Mouse (Mus musculus): ENCODE results near the gene Trp53bp2. TPM values are rescaled to one million over a fixed set of nuclear protein-coding genes. Genes with fewer than 3 reads are reported as not detected.

Gene Trp53bp2
- total and polyA plus RNA-seq, 2 experiments, result 5.0 to 7.2 TPM

- Histone ChIP-seq H3K79me2 (ENCODE audit: control insufficient read depth, insufficient read depth, low read length) (no peaks in the 10 kb centered on the region; the same call in 1 of the 2 replicates), H3K36me3 (ENCODE audit: control insufficient read depth, insufficient read depth, low read length) (peaks cover 45% of the 10 kb centered on the region), H3K9ac (ENCODE audit: low read depth, low read length) (no peak overlapping the region), H3K27me3 (ENCODE audit: control insufficient read depth, insufficient read depth, low read length) (no peaks in the 10 kb centered on the region), H3K4me1 (ENCODE audit: control insufficient read depth, insufficient read depth, low read length) (no peaks in the 10 kb centered on the region), H3K27ac (replicated peaks; ENCODE audit: insufficient read depth, low read depth, low read length) (no peak overlapping the region), H3K4me3 (ENCODE audit: insufficient read depth, low read depth, low read length) (no peak overlapping the region)
- DNase-seq (ENCODE audit: extremely low read depth, low read depth, low spot score), result no peak
- no peak for TF ChIP-seq POLR2A (IDR thresholded peaks at IDR 0.05; ENCODE audit: extremely low read depth, insufficient read depth, low read length)
- no peak for TF ChIP-seq CTCF (IDR thresholded peaks at IDR 0.05; ENCODE audit: low read depth, low read length)
- WGBS, result 87% methylated on average over 4 of the region's 4 CpGs
These were observed 43.5 kb downstream of the Trp53bp2 start for GRCm38 (mm10) chr1:182452473-182452872.

DNA sequence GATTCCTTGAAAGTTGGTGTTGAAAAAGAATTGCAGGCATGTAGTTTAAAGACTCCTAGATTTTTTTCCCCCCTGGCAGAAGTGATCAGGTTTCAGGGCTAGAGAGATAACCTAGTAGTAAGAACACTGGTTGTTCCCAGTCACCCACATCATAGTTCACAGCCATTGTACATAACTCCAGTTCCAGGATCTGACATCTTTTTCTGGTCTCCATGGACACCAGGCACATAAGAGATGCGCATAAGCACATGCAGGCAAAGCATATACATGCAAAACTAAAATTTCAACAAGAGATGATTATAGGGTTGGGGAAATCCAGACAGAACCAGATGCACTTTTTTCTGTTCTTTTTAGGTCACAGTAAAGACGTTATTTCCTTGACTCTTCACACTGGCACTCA, 46.1 kb downstream of the Trp53bp2 start:
- peaks cover 30% of the 10 kb centered on the region; the same call in 1 of the 2 replicates for H3K36me3 ChIP-seq (ENCODE audit: control insufficient read depth, insufficient read depth, low read length)
- no peak overlapping the region for H3K4me3 ChIP-seq (ENCODE audit: insufficient read depth, low read depth, low read length)
- H3K27me3 ChIP-seq (ENCODE audit: control insufficient read depth, insufficient read depth, low read length), result no peaks in the 10 kb centered on the region
- WGBS, result 94% methylated on average over 2 of the region's 2 CpGs
- no peak overlapping the region for H3K9ac ChIP-seq (ENCODE audit: low read depth, low read length)
- H3K4me1 ChIP-seq (ENCODE audit: control insufficient read depth, insufficient read depth, low read length), result peaks cover 4% of the 10 kb centered on the region
- no peak for DNase-seq (ENCODE audit: extremely low read depth, low read depth, low spot score)
- TF ChIP-seq POLR2A (IDR thresholded peaks at IDR 0.05; ENCODE audit: extremely low read depth, insufficient read depth, low read length) (no peak), CTCF (IDR thresholded peaks at IDR 0.05; ENCODE audit: low read depth, low read length) (no peak)
- no peaks in the 10 kb centered on the region; the same call in 1 of the 2 replicates for H3K79me2 ChIP-seq (ENCODE audit: control insufficient read depth, insufficient read depth, low read length)
- H3K27ac ChIP-seq (replicated peaks; ENCODE audit: insufficient read depth, low read depth, low read length), result no peak overlapping the region

- TF ChIP-seq POLR2A (IDR thresholded peaks at IDR 0.05; ENCODE audit: extremely low read depth, insufficient read depth, low read length), result no peak
- TF ChIP-seq CTCF (IDR thresholded peaks at IDR 0.05; ENCODE audit: low read depth, low read length), result no peak
- Histone ChIP-seq H3K9ac (ENCODE audit: low read depth, low read length) (no peak overlapping the region), H3K4me3 (ENCODE audit: insufficient read depth, low read depth, low read length) (no peak overlapping the region), H3K4me1 (ENCODE audit: control insufficient read depth, insufficient read depth, low read length) (peaks cover 16% of the 10 kb centered on the region), H3K36me3 (ENCODE audit: control insufficient read depth, insufficient read depth, low read length) (peaks cover 22% of the 10 kb centered on the region; the same call in 1 of the 2 replicates), H3K27ac (replicated peaks; ENCODE audit: insufficient read depth, low read depth, low read length) (no peak overlapping the region), H3K79me2 (ENCODE audit: control insufficient read depth, insufficient read depth, low read length) (no peaks in the 10 kb centered on the region; the same call in 1 of the 2 replicates), H3K27me3 (ENCODE audit: control insufficient read depth, insufficient read depth, low read length) (no peaks in the 10 kb centered on the region)
- DNase-seq (ENCODE audit: extremely low read depth, low read depth, low spot score), result no peak
- 97% methylated on average over 19 of the region's 19 CpGs for WGBS
These were observed 49.6 kb downstream of the Trp53bp2 start for GRCm38 (mm10) chr1:182458556-182458955.

GRCm38 (mm10) chr1:182459436-182459835, 50.5 kb downstream of the Trp53bp2 start:
- no peak for TF ChIP-seq CTCF (IDR thresholded peaks at IDR 0.05; ENCODE audit: low read depth, low read length)
- Histone ChIP-seq H3K79me2 (ENCODE audit: control insufficient read depth, insufficient read depth, low read length) (no peaks in the 10 kb centered on the region; the same call in 1 of the 2 replicates), H3K27ac (replicated peaks; ENCODE audit: insufficient read depth, low read depth, low read length) (peak overlapping the region; percentile 40; the same call in 1 of the 2 replicates), H3K4me1 (ENCODE audit: control insufficient read depth, insufficient read depth, low read length) (peaks cover 16% of the 10 kb centered on the region), H3K27me3 (ENCODE audit: control insufficient read depth, insufficient read depth, low read length) (no peaks in the 10 kb centered on the region), H3K36me3 (ENCODE audit: control insufficient read depth, insufficient read depth, low read length) (peaks cover 18% of the 10 kb centered on the region; the same call in 1 of the 2 replicates), H3K4me3 (ENCODE audit: insufficient read depth, low read depth, low read length) (no peak overlapping the region), H3K9ac (ENCODE audit: low read depth, low read length) (no peak overlapping the region)
- WGBS, result 58% methylated on average over 8 of the region's 8 CpGs
- peak; percentile 53 for DNase-seq (ENCODE audit: extremely low read depth, low read depth, low spot score)

DNA sequence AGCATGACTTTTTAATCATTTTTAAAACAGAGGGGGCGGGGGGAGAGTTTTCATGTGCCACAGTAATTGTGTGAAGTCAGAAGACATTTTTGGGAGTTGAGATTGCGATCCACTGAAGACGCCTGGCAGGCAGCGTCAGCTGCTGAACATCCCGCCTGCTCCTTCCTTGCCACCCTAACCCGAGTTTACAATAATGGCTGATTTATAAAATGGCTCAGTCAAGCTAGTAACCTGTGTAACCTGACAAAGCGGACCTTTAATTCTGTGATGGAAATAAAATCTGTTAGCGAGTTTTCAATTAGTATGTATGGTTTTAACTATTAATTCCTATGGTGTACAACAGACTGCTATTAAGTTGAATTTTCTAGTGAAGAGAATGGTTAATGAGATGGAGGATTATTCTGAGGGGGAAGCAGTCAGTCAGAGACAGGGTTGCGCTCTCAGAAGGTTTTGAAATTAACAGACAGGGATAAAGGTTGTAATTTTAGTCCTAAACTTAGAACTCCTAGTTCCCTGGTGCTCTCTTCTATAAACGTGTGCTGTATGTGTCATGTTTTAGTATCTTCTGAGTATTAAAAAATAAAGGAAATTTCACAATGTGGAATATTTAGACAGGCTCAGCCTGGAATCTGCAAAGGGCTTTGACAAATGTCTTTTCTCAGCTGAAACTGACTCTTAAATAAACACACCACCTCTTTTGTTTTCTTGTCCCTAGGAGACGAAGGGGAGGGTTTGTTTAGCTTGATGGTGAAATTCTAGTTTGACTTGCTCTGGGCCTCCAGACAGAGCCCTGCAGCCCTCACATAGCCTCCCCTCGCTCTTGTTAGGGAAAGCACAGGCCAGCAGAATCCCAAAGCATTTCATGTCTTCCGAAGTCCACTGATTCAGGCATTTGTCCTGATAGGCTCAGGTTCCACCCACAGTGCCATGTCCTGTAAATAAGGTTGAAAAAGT, 51.6 kb downstream of the Trp53bp2 start:
- WGBS, result 46% methylated on average over 13 of the region's 13 CpGs

More for the DNA sequence above, 51.6 kb downstream of the Trp53bp2 start:
- peaks cover 10% of the 10 kb centered on the region; the same call in 1 of the 2 replicates for H3K36me3 ChIP-seq (ENCODE audit: control insufficient read depth, insufficient read depth, low read length)
- peaks cover 19% of the 10 kb centered on the region for H3K4me1 ChIP-seq (ENCODE audit: control insufficient read depth, insufficient read depth, low read length)
- H3K4me3 ChIP-seq (ENCODE audit: insufficient read depth, low read depth, low read length), result no peak overlapping the region
- TF ChIP-seq CTCF (IDR thresholded peaks at IDR 0.05; ENCODE audit: low read depth, low read length), result no peak
- no peak for TF ChIP-seq POLR2A (IDR thresholded peaks at IDR 0.05; ENCODE audit: extremely low read depth, insufficient read depth, low read length)
- no peaks in the 10 kb centered on the region; the same call in 1 of the 2 replicates for H3K79me2 ChIP-seq (ENCODE audit: control insufficient read depth, insufficient read depth, low read length)
- DNase-seq (ENCODE audit: extremely low read depth, low read depth, low spot score), result peak; percentile 87
- peak overlapping the region; percentile 40 for H3K27ac ChIP-seq (replicated peaks; ENCODE audit: insufficient read depth, low read depth, low read length)
- H3K27me3 ChIP-seq (ENCODE audit: control insufficient read depth, insufficient read depth, low read length), result no peaks in the 10 kb centered on the region
- no peak overlapping the region for H3K9ac ChIP-seq (ENCODE audit: low read depth, low read length)
